In genomic region chr1:72509551-72509950, GRCm38 (mm10) we compare ENCODE assay signal across 26 mouse cellular contexts. TPM values are rescaled to one million over a fixed set of nuclear protein-coding genes. Genes with fewer than 3 reads are reported as not detected.
A peak's percentile ranks its signal among the peaks of the same experiment; 100 is the strongest.
DNase-seq lines count a peak whose midpoint lies in the region; ATAC-seq and TF ChIP-seq lines count a peak whose summit lies in the region.
"Had no signal": no experiment of that assay in that cellular context is flagged by ENCODE, and none has a peak within 500 bp of the region (broad histone marks: within the 10 kb centered on the region; RNA-seq: fewer than 3 reads in every experiment).

No protein-coding gene starts in this region.

- H3K4me2 ChIP-seq in intestine, embryonic 16.5 days (ENCODE audit: low read depth, low read length), result no peak overlapping the region

- no peaks in the 10 kb centered on the region for H3K9me3 ChIP-seq in intestine, embryonic 16.5 days (ENCODE audit: control insufficient read depth, low read length)
- H3K9me3 ChIP-seq: G1E had no signal

- in situ Hi-C loops in Patski (cut with MboI; ENCODE audit: low pct_unique_long_range_greater_than_20kb), result no loop called here

- no peak overlapping the region for H3K9ac ChIP-seq in intestine, embryonic 16.5 days (ENCODE audit: low read depth, low read length)

- CTCF ChIA-PET in Patski (lab: Charles Lee), result no interaction called here

- no peaks in the 10 kb centered on the region for H3K4me1 ChIP-seq in intestine, embryonic 16.5 days (ENCODE audit: control insufficient read depth, insufficient read depth, low read length)

- intact Hi-C loops in heart, postnatal 10 days (cut with DNase I), result no loop called here
- intact Hi-C loops in left cerebral cortex, postnatal 14 days (cut with DNase I), result no loop called here

- no peak for ATAC-seq in Patski
- ATAC-seq in intestine, embryonic 16.5 days, result no peak
- ATAC-seq: activated CD4-positive, CD25-positive, alpha-beta regulatory T cell, adult 4 months; CD4-positive, CD25-positive, alpha-beta regulatory T cell, adult 4 months had no signal

- no peak overlapping the region for H3K4me3 ChIP-seq in intestine, embryonic 16.5 days (ENCODE audit: low read length)

- H3K27me3 ChIP-seq in Patski, result no peaks in the 10 kb centered on the region
- H3K27me3 ChIP-seq in intestine, embryonic 16.5 days (replicated peaks; ENCODE audit: control insufficient read depth, insufficient read depth, low read length), result no peaks in the 10 kb centered on the region
- H3K27me3 ChIP-seq: CH12.LX had no signal

- 79% methylated on average over 4 of the region's 4 CpGs for WGBS in intestine, embryonic 16.5 days

- peak; percentile 46 for DNase-seq in heart, adult 11 months
- DNase-seq in heart, postnatal 10 days, result no peak
- peak; percentile 67 for DNase-seq in 3T3-L1 (ENCODE audit: low read depth, low spot score)
- peak; percentile 50 for DNase-seq in NIH3T3 (ENCODE audit: low read depth)
- peak; percentile 22 for DNase-seq in Patski (ENCODE audit: low read depth, low spot score)
- DNase-seq in spleen, postnatal 4 days (ENCODE audit: low spot score in 2 of 2), result no peak
- DNase-seq in left cerebral cortex, postnatal 14 days (ENCODE audit: low spot score in 2 of 2), result no peak
- DNase-seq: adrenal gland, adult 2 months; adrenal gland, adult 8-10 months; adrenal gland, postnatal 10 days; adrenal gland, postnatal 14 days; adrenal gland, postnatal 25 days; adrenal gland, postnatal 36 days; B cell, adult 2 months; cerebellum, adult 11 months; cerebellum, adult 11-12 months; cerebellum, adult 18-20 months; cerebellum, adult 2 months; cerebellum, adult 8-10 months had no signal

- H3K27ac ChIP-seq in intestine, embryonic 16.5 days (ENCODE audit: low read length), result no peak overlapping the region

- POLR2A ChIA-PET in Patski (lab: Charles Lee), result no interaction called here

- TF ChIP-seq CTCF in Patski (IDR thresholded peaks at IDR 0.05), result no peak

- no peaks in the 10 kb centered on the region for H3K36me3 ChIP-seq in intestine, embryonic 16.5 days (ENCODE audit: control insufficient read depth, insufficient read depth, low read length)
- H3K36me3 ChIP-seq: G1E had no signal

RNA-seq across cellular contexts. Expression of gene March4, which starts 27.2 kb away (rescaled TPM):
- not detected for total RNA-seq in heart, postnatal 10 days (2021)
- 0.37 TPM for polyA plus RNA-seq in Patski (2021)
- 0.27 and 0.32 TPM in 2 replicates for polyA plus RNA-seq in intestine, embryonic 16.5 days (2015; fragmentation: Nextera tagmentation; extraction: Ambion mirVana)
- 10 to 100 TPM; 38.4 to 40.4 TPM for total RNA-seq in left cerebral cortex, postnatal 14 days (2021)
- total RNA-seq: ES-E14, MEL had no signal
- polyA plus RNA-seq: activated CD4-positive, CD25-positive, alpha-beta regulatory T cell, adult 4 months; CD4-positive, CD25-positive, alpha-beta regulatory T cell, adult 4 months; G1E had no signal

Comparison
In these comparisons a context has a peak if more than half of its experiments do, and no peak if none do; other contexts are left out.
1. DNase-seq: peak in heart, adult 11 months (single experiment), 3T3-L1 (single experiment), NIH3T3 (single experiment) and Patski (single experiment); none in heart, postnatal 10 days (0 of 2), spleen, postnatal 4 days (0 of 2) and left cerebral cortex, postnatal 14 days (0 of 2).
2. RNA of gene March4, which starts 27.2 kb away (total RNA-seq): 38.4 to 40.4 TPM in left cerebral cortex, postnatal 14 days; not detected in heart, postnatal 10 days; every median in the first group is over 10 times any median in the second.